Mouse (Mus musculus): ENCODE results near the gene D930007J09Rik. TPM values are rescaled to one million over a fixed set of nuclear protein-coding genes. Genes with fewer than 3 reads are reported as not detected.

D930007J09Rik gene
- not detected in 2 replicates for polyA plus RNA-seq (2016; fragmentation: Nextera tagmentation; extraction: Ambion mirVana)

GRCm38 (mm10) chr13:32802259-32803081 lies at the start of gene D930007J09Rik:
Gene D930007J09Rik (minus strand): TSS chr13:32802849.
- Histone ChIP-seq H3K27ac (replicated peaks) (peak within 1 kb of the TSS; percentile 91), H3K27me3 (ENCODE audit: low read depth, poor library complexity, severe bottlenecking) (no peaks in the 10 kb centered on the region; the same call in 1 of the 2 replicates), H3K36me3 (peaks cover 15% of the 10 kb centered on the region), H3K4me3 (peak within 1 kb of the TSS; percentile 85), H3K4me1 (peaks cover 53% of the 10 kb centered on the region), H3K9me3 (replicated peaks) (no peaks in the 10 kb centered on the region)
- under 1% methylated on average over 95 of the region's 95 CpGs for WGBS
- DNase-seq (ENCODE audit: low spot score): peak; percentile 70

- Histone ChIP-seq H3K9me3 (replicated peaks) (no peaks in the 10 kb centered on the region), H3K36me3 (no peaks in the 10 kb centered on the region), H3K27me3 (ENCODE audit: low read depth, poor library complexity, severe bottlenecking) (peaks cover 56% of the 10 kb centered on the region), H3K27ac (replicated peaks) (no peak overlapping the region), H3K4me3 (no peak overlapping the region), H3K4me1 (peaks cover 17% of the 10 kb centered on the region)
- 10% methylated on average over 7 of the region's 7 CpGs for WGBS
- peak; percentile 34 for DNase-seq (ENCODE audit: low spot score)
Measured at GRCm38 (mm10) chr13:32851967-32852366, 49.3 kb upstream of the D930007J09Rik start.

- no peak within 1 kb of the TSS for H3K4me3 ChIP-seq
- H3K27ac ChIP-seq (replicated peaks): no peak within 1 kb of the TSS
- H3K9me3 ChIP-seq (replicated peaks): no peaks in the 10 kb centered on the region
- peaks cover 45% of the 10 kb centered on the region for H3K27me3 ChIP-seq (ENCODE audit: low read depth, poor library complexity, severe bottlenecking)
- H3K36me3 ChIP-seq: no peaks in the 10 kb centered on the region
- WGBS: 69% methylated on average over 10 of the region's 10 CpGs
- peaks cover 17% of the 10 kb centered on the region for H3K4me1 ChIP-seq
- DNase-seq (ENCODE audit: low spot score): no peak
Measured at GRCm38 (mm10) chr13:32850668-32851404, 48.2 kb upstream of the D930007J09Rik start, which contains the start of gene Serpinb1a. Gene Serpinb1a (minus strand): TSS chr13:32851185.

- H3K36me3 ChIP-seq: no peaks in the 10 kb centered on the region
- H3K4me1 ChIP-seq: peaks cover 17% of the 10 kb centered on the region
- no peaks in the 10 kb centered on the region for H3K9me3 ChIP-seq (replicated peaks)
- no peak for DNase-seq (ENCODE audit: low spot score)
- no peak overlapping the region for H3K4me3 ChIP-seq
- no peak overlapping the region for H3K27ac ChIP-seq (replicated peaks)
- H3K27me3 ChIP-seq (ENCODE audit: low read depth, poor library complexity, severe bottlenecking): peaks cover 38% of the 10 kb centered on the region
- 67% methylated on average over 1 of the region's 1 CpGs for WGBS
Measured at GRCm38 (mm10) chr13:32850156-32850555, 47.5 kb upstream of the D930007J09Rik start.

- H3K27me3 ChIP-seq (ENCODE audit: low read depth, poor library complexity, severe bottlenecking): peaks cover 33% of the 10 kb centered on the region
- H3K4me3 ChIP-seq: no peak overlapping the region
- no peaks in the 10 kb centered on the region for H3K36me3 ChIP-seq
- H3K27ac ChIP-seq (replicated peaks): no peak overlapping the region
- no peak for DNase-seq (ENCODE audit: low spot score)
- H3K4me1 ChIP-seq: peaks cover 17% of the 10 kb centered on the region
- H3K9me3 ChIP-seq (replicated peaks): no peaks in the 10 kb centered on the region
Measured at GRCm38 (mm10) chr13:32849531-32850123, 47.0 kb upstream of the D930007J09Rik start.

- Histone ChIP-seq H3K36me3 (no peaks in the 10 kb centered on the region), H3K4me3 (no peak overlapping the region), H3K27ac (replicated peaks) (no peak overlapping the region), H3K27me3 (ENCODE audit: low read depth, poor library complexity, severe bottlenecking) (peaks cover 29% of the 10 kb centered on the region), H3K9me3 (replicated peaks) (no peaks in the 10 kb centered on the region), H3K4me1 (peaks cover 17% of the 10 kb centered on the region)
- DNase-seq (ENCODE audit: low spot score): no peak
- 81% methylated on average over 4 of the region's 4 CpGs for WGBS
Measured at GRCm38 (mm10) chr13:32849092-32849491, 46.4 kb upstream of the D930007J09Rik start.

GRCm38 (mm10) chr13:32846221-32846620 lies 43.6 kb upstream of the D930007J09Rik start:
- Histone ChIP-seq H3K27me3 (ENCODE audit: low read depth, poor library complexity, severe bottlenecking) (peaks cover 29% of the 10 kb centered on the region), H3K27ac (replicated peaks) (no peak overlapping the region), H3K9me3 (replicated peaks) (no peaks in the 10 kb centered on the region), H3K4me1 (peaks cover 9% of the 10 kb centered on the region; the same call in 1 of the 2 replicates), H3K4me3 (no peak overlapping the region), H3K36me3 (no peaks in the 10 kb centered on the region)
- no peak for DNase-seq (ENCODE audit: low spot score)

GRCm38 (mm10) chr13:32841349-32841748 lies 38.7 kb upstream of the D930007J09Rik start:
- WGBS: 88% methylated on average over 3 of the region's 3 CpGs
- no peak overlapping the region for H3K27ac ChIP-seq (replicated peaks)
- no peaks in the 10 kb centered on the region for H3K36me3 ChIP-seq

GRCm38 (mm10) chr13:32839314-32839713 lies 36.7 kb upstream of the D930007J09Rik start:
- no peaks in the 10 kb centered on the region for H3K9me3 ChIP-seq (replicated peaks)
- H3K27ac ChIP-seq (replicated peaks): no peak overlapping the region
- 66% methylated on average over 1 of the region's 1 CpGs for WGBS
- H3K36me3 ChIP-seq: no peaks in the 10 kb centered on the region
- H3K27me3 ChIP-seq (ENCODE audit: low read depth, poor library complexity, severe bottlenecking): no peaks in the 10 kb centered on the region
- DNase-seq (ENCODE audit: low spot score): no peak
- H3K4me1 ChIP-seq: peaks cover 5% of the 10 kb centered on the region; the same call in 1 of the 2 replicates
- H3K4me3 ChIP-seq: no peak overlapping the region

More at GRCm38 (mm10) chr13:32841349-32841748, 38.7 kb upstream of the D930007J09Rik start:
- no peaks in the 10 kb centered on the region for H3K27me3 ChIP-seq (ENCODE audit: low read depth, poor library complexity, severe bottlenecking)
- H3K9me3 ChIP-seq (replicated peaks): no peaks in the 10 kb centered on the region
- DNase-seq (ENCODE audit: low spot score): no peak
- H3K4me3 ChIP-seq: no peak overlapping the region
- peaks cover 5% of the 10 kb centered on the region; the same call in 1 of the 2 replicates for H3K4me1 ChIP-seq

- Histone ChIP-seq H3K36me3 (no peaks in the 10 kb centered on the region), H3K4me1 (no peaks in the 10 kb centered on the region), H3K27me3 (ENCODE audit: low read depth, poor library complexity, severe bottlenecking) (no peaks in the 10 kb centered on the region), H3K4me3 (no peak overlapping the region), H3K9me3 (replicated peaks) (no peaks in the 10 kb centered on the region), H3K27ac (replicated peaks) (no peak overlapping the region)
- 94% methylated on average over 5 of the region's 5 CpGs for WGBS
- DNase-seq (ENCODE audit: low spot score): no peak
Measured at GRCm38 (mm10) chr13:32834513-32834912, 31.9 kb upstream of the D930007J09Rik start.

GRCm38 (mm10) chr13:32833237-32833636 lies 30.6 kb upstream of the D930007J09Rik start:
- Histone ChIP-seq H3K36me3 (no peaks in the 10 kb centered on the region), H3K4me1 (no peaks in the 10 kb centered on the region), H3K27me3 (ENCODE audit: low read depth, poor library complexity, severe bottlenecking) (no peaks in the 10 kb centered on the region), H3K9me3 (replicated peaks) (no peaks in the 10 kb centered on the region), H3K27ac (replicated peaks) (no peak overlapping the region), H3K4me3 (no peak overlapping the region)
- DNase-seq (ENCODE audit: low spot score): no peak
- 85% methylated on average over 6 of the region's 6 CpGs for WGBS

GRCm38 (mm10) chr13:32832776-32833175 lies 30.1 kb upstream of the D930007J09Rik start:
- Histone ChIP-seq H3K4me3 (no peak overlapping the region), H3K27me3 (ENCODE audit: low read depth, poor library complexity, severe bottlenecking) (no peaks in the 10 kb centered on the region), H3K4me1 (no peaks in the 10 kb centered on the region), H3K36me3 (no peaks in the 10 kb centered on the region), H3K27ac (replicated peaks) (no peak overlapping the region), H3K9me3 (replicated peaks) (no peaks in the 10 kb centered on the region)
- 78% methylated on average over 3 of the region's 3 CpGs for WGBS
- no peak for DNase-seq (ENCODE audit: low spot score)

Measured in midbrain, embryonic 10.5 days (tissue).